Mouse (Mus musculus): Measurements from ENCODE around the gene Rnf141.

- no peak for TF ChIP-seq CTCF (IDR thresholded peaks at IDR 0.05; ENCODE audit: low read depth)
- TF ChIP-seq EP300 (IDR thresholded peaks at IDR 0.05; ENCODE audit: low read depth), result no peak
These were observed 81.6 kb downstream of the Rnf141 start for GRCm38 (mm10) chr7:110762605-110763180.

Data from heart, postnatal 0 days (tissue).